Mouse (Mus musculus): ENCODE measurements around the gene Tdpoz4. TPM values are rescaled to one million over a fixed set of nuclear protein-coding genes. Genes with fewer than 3 reads are reported as not detected.
"Not testable (repeated sequence)": the region's sequence is repeated elsewhere in the genome, so short reads cannot be mapped to it uniquely, and the experiment has no call there.

Tdpoz4 gene
- total RNA-seq (2021), result not detected
- long read RNA-seq, experiment 1, result 0 reads
- long read RNA-seq, experiment 2, result 0 reads

DNA sequence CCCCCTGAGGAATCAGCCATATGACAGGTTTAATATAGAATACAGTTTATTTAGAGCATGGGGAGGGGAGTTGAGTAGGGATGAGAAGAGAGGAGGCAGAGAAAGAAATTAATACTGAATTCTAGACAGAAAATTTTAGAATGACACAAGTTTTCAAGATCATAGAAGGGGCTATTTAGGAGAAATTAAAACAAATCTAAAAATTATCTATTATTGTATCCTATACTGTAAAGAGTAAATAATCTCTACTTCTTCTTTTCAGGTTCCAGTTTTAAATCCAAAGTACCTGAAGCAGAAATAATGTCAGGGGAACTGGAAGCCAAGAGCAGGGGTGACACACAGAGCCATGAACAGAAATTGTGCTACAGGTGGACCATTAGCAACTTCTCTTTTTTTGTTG lies at the start of gene Tdpoz4:
Gene Tdpoz4 (plus strand): TSS at position 301 of the 400 bp plus-strand sequence.
- DNase-seq; intact Hi-C loops (cut with DNase I): not testable (repeated sequence)

DNA sequence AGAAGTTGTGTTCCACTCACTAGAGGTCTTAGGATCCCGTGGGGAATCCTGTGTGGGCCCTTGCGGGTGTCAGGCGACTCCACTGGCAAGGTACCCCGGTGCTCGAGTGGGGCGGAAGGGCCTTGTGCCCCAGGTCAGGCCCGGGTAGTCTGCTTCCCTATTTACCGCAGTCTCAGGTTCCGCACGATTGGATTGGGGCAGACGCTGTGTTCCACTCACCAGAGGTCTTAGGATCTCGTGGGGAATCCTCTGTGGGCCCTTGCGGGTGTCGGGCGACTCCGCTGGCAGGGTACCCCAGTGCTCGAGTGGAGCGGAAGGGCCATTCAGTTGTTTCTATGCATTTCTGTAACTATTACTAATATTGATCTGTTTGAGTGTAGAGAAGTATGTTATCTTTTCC lies 42.2 kb upstream of the Tdpoz4 start:
- DNase-seq; intact Hi-C loops (cut with DNase I): not testable (repeated sequence)

DNA sequence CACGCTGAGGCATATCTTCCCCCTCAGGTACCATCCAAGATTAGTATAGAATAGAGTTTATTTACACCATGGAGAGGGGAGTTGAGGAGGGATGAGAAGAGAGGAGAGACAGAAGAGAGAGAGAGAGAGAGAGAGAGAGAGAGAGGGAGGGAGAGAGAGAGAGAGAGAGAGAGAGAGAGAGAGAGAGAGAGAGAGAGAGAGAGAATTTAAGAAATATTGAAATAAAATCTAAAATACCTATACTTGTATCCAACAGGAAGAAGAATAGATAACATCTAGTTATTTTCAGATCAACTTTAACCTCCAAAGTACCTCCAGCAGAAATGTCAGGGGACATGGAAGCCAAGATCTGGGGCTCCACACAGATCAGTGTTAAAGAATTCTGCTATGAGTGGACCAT lies 23.5 kb upstream of the Tdpoz4 start, which contains the start of gene Gm5773:
Gene Gm5773 (plus strand): TSS at position 301 of the 400 bp plus-strand sequence.
- intact Hi-C loops (cut with DNase I); DNase-seq: not testable (repeated sequence)

DNA sequence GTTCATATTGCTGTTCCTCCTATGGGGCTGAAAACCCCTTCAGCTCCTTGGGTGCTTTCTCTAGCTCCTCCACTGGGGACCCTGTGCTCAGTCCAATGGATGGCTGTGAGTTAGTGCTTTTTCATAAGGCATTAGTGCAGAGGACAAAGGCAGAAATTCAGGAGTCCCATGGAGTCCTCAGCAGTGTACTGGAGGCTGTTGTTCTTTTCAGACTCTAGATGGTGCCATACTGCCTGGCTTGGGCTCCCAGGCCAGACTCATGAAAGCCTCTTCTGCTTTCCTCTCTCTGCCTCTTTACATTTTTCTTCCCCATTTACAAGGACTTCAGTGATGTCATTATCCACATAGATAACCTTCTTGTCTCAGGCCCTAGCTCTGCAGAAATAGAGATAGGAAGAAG lies 17.1 kb downstream of the Tdpoz4 start:
- DNase-seq; intact Hi-C loops (cut with DNase I): not testable (repeated sequence)

DNA sequence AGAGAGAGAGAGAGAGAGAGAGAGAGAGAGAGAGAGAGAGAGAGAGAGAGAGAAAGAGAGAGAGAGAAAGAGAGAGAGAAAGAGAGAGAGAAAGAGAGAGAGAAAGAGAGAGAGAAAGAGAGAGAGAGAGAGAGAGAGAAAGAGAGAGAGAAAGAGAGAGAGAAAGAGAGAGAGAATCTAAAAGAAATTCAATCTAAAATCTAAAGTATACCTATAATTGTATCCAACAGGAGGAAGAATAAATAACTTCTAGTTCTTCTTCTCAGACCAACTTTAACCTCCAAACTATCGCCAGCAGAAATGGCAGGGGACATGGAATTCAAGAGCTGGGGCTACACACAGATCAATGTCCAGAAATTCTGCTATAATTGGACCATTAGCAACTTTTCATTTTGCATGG lies 29.5 kb downstream of the Tdpoz4 start, which contains the start of gene Tdpoz3:
Gene Tdpoz3 (plus strand): TSS at position 301 of the 400 bp plus-strand sequence.
- intact Hi-C loops (cut with DNase I); DNase-seq: not testable (repeated sequence)

Other genes starting within 250 kb of the Tdpoz4 start
- 100 to 1,000 TPM; 129 to 145 TPM for gene S100a10, start 241.3 kb upstream of the Tdpoz4 start, total RNA-seq (2021)
- gene Tdpoz2, start 143.7 kb upstream of the Tdpoz4 start, total RNA-seq (2021), result not detected
- gene Tdpoz1, start 120.1 kb upstream of the Tdpoz4 start, total RNA-seq (2021), result not detected
- gene Gm37596, start 103.3 kb upstream of the Tdpoz4 start, total RNA-seq (2021), result not detected
- not detected for gene Gm5773, start 23.4 kb upstream of the Tdpoz4 start, total RNA-seq (2021)
- gene Tdpoz3, start 29.6 kb downstream of the Tdpoz4 start, total RNA-seq (2021), result not detected
- gene Gm9117, start 147.1 kb downstream of the Tdpoz4 start, total RNA-seq (2021), result not detected
- gene Tdpoz5, start 164.9 kb downstream of the Tdpoz4 start, total RNA-seq (2021), result not detected

All from heart, postnatal 14 days (tissue).